Mouse (Mus musculus): ENCODE results near the gene Fam126b. TPM values are rescaled to one million over a fixed set of nuclear protein-coding genes. Genes with fewer than 3 reads are reported as not detected.

Gene Fam126b
- polyA plus RNA-seq, 1 experiment from 2014 or later: 7.0 TPM

Other genes starting within 250 kb of the Fam126b start
- 367 and 442 TPM in 2 replicates for gene Bzw1, start 193.4 kb downstream of the Fam126b start, polyA plus RNA-seq (2016; fragmentation: Nextera tagmentation; extraction: Ambion mirVana)
- 121 and 127 TPM in 2 replicates for gene Clk1, start 162.3 kb downstream of the Fam126b start, polyA plus RNA-seq (2016; fragmentation: Nextera tagmentation; extraction: Ambion mirVana)
- gene Nif3l1, start 141.2 kb downstream of the Fam126b start, polyA plus RNA-seq (2016; fragmentation: Nextera tagmentation; extraction: Ambion mirVana): 70.7 and 75.9 TPM in 2 replicates
- gene Ppil3, start 140.8 kb downstream of the Fam126b start, polyA plus RNA-seq (2016; fragmentation: Nextera tagmentation; extraction: Ambion mirVana): 54.8 and 58.9 TPM in 2 replicates
- gene Orc2, start 81.2 kb downstream of the Fam126b start, polyA plus RNA-seq (2016; fragmentation: Nextera tagmentation; extraction: Ambion mirVana): 35.8 and 46.4 TPM in 2 replicates
- 154 TPM in 2 replicates for gene Ndufb3, start 61 bp upstream of the Fam126b start, polyA plus RNA-seq (2016; fragmentation: Nextera tagmentation; extraction: Ambion mirVana)
- gene Als2cr12, start 109.7 kb upstream of the Fam126b start, polyA plus RNA-seq (2016; fragmentation: Nextera tagmentation; extraction: Ambion mirVana): not detected in 2 replicates
- 26.6 and 29.8 TPM in 2 replicates for gene Cflar, start 125.2 kb upstream of the Fam126b start, polyA plus RNA-seq (2016; fragmentation: Nextera tagmentation; extraction: Ambion mirVana)
- gene Casp8, start 209.1 kb upstream of the Fam126b start, polyA plus RNA-seq (2016; fragmentation: Nextera tagmentation; extraction: Ambion mirVana): 13.0 and 13.8 TPM in 2 replicates